Mouse (Mus musculus) embryonic facial prominence, embryonic 13.5 days (tissue): ENCODE measurements around the gene Aplp2. TPM values are rescaled to one million over a fixed set of nuclear protein-coding genes. Genes with fewer than 3 reads are reported as not detected.

Experiments
- ATAC-seq: fragments of 200-750 bp; cut with Nextera tagmentation; 2 replicates; pipeline ENCODE4 v1.8.0; 2017; ENCODE audit warnings: low read depth; ENCODE audit not compliant: insufficient number of reproducible peaks, insufficient read depth, low FRiP score, low TSS enrichment
- H3K27ac ChIP-seq: fragments of 300-500 bp; sonication (generic); 2 replicates; pipeline ENCODE4 v1.5.1; 2015; ENCODE audit warnings: moderate library complexity, mild to moderate bottlenecking, inconsistent platforms
- H3K27me3 ChIP-seq: fragments of 300-500 bp; sonication (generic); 2 replicates; pipeline ENCODE4 v1.6.1; 2015; ENCODE audit warnings: mild to moderate bottlenecking, inconsistent platforms
- H3K36me3 ChIP-seq: fragments of 300-500 bp; sonication (generic); 2 replicates; pipeline ENCODE4 v1.6.1; 2015; ENCODE audit warnings: mild to moderate bottlenecking, inconsistent platforms
- H3K4me1 ChIP-seq: fragments of 300-500 bp; sonication (generic); 2 replicates; pipeline ENCODE4 v1.6.1; 2015; ENCODE audit warnings: inconsistent platforms
- H3K4me2 ChIP-seq: fragments of 300-500 bp; sonication (generic); 2 replicates; pipeline ENCODE4 v1.6.1; 2015; ENCODE audit warnings: moderate library complexity, mild to moderate bottlenecking, inconsistent platforms
- H3K4me3 ChIP-seq: fragments of 300-500 bp; sonication (generic); 2 replicates; pipeline ENCODE4 v1.5.1; 2015; ENCODE audit warnings: mild to moderate bottlenecking, inconsistent platforms
- H3K9ac ChIP-seq: fragments of 300-500 bp; sonication (generic); 2 replicates; pipeline ENCODE4 v1.6.1; 2015; ENCODE audit warnings: mild to moderate bottlenecking, inconsistent platforms
- H3K9me3 ChIP-seq: fragments of 300-500 bp; sonication (generic); 2 replicates; pipeline ENCODE4 v1.6.1; 2016; ENCODE audit warnings: inconsistent platforms
- WGBS: fragments of 180-500 bp; shearing (Covaris S2); methylation state at CpG from one replicate; pipeline ENCODE4 v1.1.7; 2015; ENCODE audit warnings: mixed read lengths; 5-methylcytosine and 5-hydroxymethylcytosine counted together
- polyA plus RNA-seq: library from polyadenylated mRNA; unstranded; fragments of >200 nt; fragmentation: Nextera tagmentation; extraction: Ambion mirVana; gene quantifications from 2 replicates; pipeline ENCODE4 v1.2.1, GENCODE M21; 2015

The Aplp2 gene
- polyA plus RNA-seq, result 210 and 245 TPM in 2 replicates

DNA sequence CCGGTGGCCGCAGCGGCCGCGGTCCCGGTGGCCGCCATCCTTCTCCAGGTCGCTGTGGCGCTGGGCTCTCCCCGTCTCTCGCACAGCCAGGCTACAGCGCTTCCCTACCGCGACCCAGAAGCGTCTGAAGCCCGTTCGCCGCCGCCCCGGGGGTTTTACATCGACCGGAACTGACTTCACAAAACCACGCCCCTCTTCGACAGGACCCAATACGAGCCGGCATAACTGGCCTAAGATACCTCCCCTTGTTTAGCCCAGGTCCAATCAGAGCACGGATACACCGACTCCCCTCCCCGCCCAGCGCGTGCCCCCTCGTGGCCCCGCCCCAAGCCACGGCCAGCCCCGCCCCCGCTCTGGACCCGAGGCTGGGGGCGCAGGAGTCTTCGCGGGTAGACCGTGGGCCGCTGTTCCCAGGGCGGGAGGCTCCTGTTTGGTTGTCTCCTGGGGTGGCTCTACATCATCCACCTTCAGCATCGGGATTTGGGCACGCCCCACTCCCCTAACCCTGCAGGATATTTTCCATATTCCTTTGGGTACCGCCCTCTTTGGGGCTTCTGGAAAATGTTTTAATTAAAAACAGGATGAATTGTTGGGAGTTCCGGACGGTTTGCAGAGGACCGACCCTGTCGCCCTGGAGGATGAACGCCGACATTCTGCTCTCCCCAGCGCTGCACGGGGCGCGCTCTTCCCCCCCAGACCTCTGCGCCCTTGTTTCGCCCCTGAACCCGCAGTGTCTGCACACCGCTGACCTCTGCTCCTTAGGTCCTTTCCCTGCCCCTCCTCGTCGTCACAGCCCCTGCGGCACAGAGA is at the start of gene Aplp2:
Gene Aplp2 (minus strand): TSS at position 126 of the 810 bp plus-strand sequence.
- Histone ChIP-seq H3K27ac (peak within 1 kb of the TSS; percentile 96), H3K27me3 (no peaks in the 10 kb centered on the region), H3K36me3 (no peaks in the 10 kb centered on the region), H3K4me2 (peak within 1 kb of the TSS; percentile 90), H3K4me3 (peak within 1 kb of the TSS; percentile 96), H3K9ac (peak within 1 kb of the TSS; percentile 94), H3K9me3 (no peaks in the 10 kb centered on the region), H3K4me1 (peaks cover 30% of the 10 kb centered on the region)
- peak; percentile 99 for ATAC-seq
- WGBS, result under 1% methylated on average over 63 of the region's 63 CpGs

DNA sequence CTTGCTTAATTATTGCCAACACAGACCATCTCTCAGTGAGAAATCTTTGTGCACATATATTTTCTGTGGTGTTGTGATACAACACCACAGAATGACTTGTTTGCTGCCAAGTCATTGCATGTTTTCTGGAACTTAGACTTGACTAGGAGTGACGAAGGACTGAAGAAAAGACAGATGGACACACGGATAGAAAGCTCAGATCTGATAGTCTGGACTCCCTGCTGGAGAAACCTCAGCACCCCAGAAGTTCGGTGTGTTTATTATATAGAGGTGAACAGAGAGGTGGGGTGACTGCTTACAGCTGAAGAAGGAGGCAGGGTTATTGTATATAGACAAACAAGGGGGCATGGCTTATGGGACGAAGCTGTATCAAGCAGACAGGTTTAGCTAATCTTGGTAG is 48.6 kb upstream of the Aplp2 start:
- Histone ChIP-seq H3K4me1 (no peaks in the 10 kb centered on the region), H3K27ac (no peak overlapping the region), H3K9me3 (no peaks in the 10 kb centered on the region), H3K27me3 (no peaks in the 10 kb centered on the region), H3K9ac (no peak overlapping the region), H3K4me3 (no peak overlapping the region), H3K4me2 (no peak overlapping the region), H3K36me3 (no peaks in the 10 kb centered on the region)
- no peak for ATAC-seq
- WGBS, result 81% methylated on average over 4 of the region's 4 CpGs

DNA sequence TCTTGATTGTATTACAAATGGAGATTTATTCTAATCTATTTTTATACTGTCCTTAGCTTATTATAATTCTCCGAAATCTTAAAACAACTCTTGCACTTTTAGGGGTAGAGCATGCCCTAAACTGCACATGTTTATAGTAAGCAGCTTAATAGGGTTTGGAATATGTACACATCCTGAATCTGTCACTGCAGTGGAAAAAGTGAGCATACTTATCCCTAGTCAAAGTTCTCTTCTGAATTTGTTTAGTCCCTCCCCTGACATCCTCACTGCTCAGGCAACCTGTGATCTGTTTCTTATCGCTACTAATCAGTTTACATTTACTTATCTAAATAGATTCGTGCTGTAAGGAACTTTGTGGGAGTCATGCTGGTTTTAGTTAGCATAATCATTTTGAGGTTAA is 46.6 kb upstream of the Aplp2 start:
- H3K27ac ChIP-seq, result no peak overlapping the region
- no peaks in the 10 kb centered on the region for H3K4me1 ChIP-seq
- no peaks in the 10 kb centered on the region for H3K27me3 ChIP-seq
- H3K4me3 ChIP-seq, result no peak overlapping the region
- no peak overlapping the region for H3K9ac ChIP-seq
- H3K9me3 ChIP-seq, result no peaks in the 10 kb centered on the region
- WGBS, result 60% methylated on average over 3 of the region's 3 CpGs
- ATAC-seq, result no peak
- H3K4me2 ChIP-seq, result no peak overlapping the region
- no peaks in the 10 kb centered on the region for H3K36me3 ChIP-seq

DNA sequence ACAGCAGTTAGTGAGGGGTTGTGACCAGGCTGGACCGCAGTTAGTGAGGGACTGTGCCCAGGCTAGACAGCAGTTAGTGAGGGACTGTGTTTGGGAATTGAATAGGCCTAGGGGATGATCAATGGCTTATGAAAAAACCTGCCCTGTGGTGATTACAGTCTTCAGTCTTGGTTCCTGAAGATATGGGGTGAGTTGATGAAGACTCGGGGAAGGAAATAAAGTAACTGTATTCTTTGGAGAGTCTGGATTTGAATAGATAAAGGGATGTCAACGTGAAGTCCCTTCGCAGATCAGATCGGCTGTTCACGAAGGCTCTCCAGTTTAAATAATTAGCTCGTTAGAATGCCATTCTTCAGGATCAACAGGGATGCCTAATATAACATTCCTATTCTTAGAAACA is 44.3 kb upstream of the Aplp2 start:
- ATAC-seq, result no peak
- Histone ChIP-seq H3K4me2 (no peak overlapping the region), H3K36me3 (no peaks in the 10 kb centered on the region), H3K4me3 (no peak overlapping the region), H3K9ac (no peak overlapping the region), H3K27me3 (no peaks in the 10 kb centered on the region), H3K9me3 (no peaks in the 10 kb centered on the region), H3K4me1 (no peaks in the 10 kb centered on the region), H3K27ac (no peak overlapping the region)
- whole genome bisulfite sequencing, result 86% methylated on average over 7 of the region's 7 CpGs

DNA sequence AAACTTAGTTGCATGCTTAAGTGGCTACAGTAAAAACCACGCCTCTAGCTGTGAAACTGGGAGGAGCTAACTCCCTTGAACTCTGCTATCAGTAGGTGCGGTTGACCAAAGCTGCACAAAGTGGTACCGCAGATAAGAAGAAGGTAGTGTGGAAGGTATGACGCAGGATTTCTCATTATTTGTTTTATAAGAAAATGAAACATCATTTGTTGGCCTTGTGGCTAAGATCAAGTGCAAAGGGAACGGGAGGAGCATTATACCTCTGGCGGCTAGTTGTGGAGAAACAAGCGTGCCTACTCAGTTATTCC is 43.0 kb upstream of the Aplp2 start:
- Histone ChIP-seq H3K4me3 (no peak overlapping the region), H3K9me3 (no peaks in the 10 kb centered on the region), H3K27ac (no peak overlapping the region), H3K4me2 (no peak overlapping the region), H3K27me3 (no peaks in the 10 kb centered on the region), H3K36me3 (no peaks in the 10 kb centered on the region), H3K9ac (no peak overlapping the region), H3K4me1 (no peaks in the 10 kb centered on the region)
- 90% methylated on average over 7 of the region's 7 CpGs for WGBS
- ATAC-seq, result no peak

DNA sequence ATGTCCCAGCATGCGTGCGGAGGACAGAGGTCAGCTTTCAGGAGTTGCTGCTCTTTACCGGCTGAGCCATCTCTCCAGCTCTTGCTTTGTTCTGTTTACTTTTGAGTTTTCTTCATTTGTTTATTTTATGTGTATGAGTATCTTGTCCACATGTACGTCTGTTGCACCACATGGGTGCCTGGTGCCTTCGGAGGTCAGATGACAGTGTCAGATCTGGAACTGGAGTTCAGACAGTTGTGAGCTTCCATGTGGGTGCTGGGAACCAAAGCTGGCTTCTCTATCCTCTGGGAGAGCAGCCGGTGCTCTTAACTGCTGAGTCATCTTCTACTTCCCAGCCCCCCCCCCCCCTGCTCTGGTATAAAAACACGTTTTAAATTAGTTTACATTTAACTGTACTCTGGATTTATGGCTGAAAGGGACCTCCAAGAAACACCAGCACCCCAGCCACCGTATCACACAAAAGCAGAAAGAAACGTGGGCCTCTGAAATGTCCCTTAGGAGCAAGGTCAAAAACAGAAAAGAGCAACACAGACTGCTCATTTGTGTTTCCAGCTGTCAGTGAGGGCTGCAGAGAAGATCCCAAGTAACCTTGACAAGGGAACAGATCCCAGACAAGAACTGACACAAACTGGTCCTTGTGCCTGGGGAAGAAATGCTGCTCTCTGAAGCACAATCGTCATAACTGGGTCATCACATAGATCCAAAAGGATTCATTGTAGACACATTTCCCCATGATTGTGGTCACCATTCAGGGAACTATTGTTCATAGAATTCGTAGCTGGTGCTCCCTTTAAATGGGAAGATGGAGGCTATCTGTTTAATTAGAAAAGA is 42.5 kb upstream of the Aplp2 start:
- no peak for ATAC-seq
- H3K4me3 ChIP-seq, result no peak overlapping the region
- H3K36me3 ChIP-seq, result no peaks in the 10 kb centered on the region
- H3K9ac ChIP-seq, result no peak overlapping the region
- no peaks in the 10 kb centered on the region for H3K9me3 ChIP-seq
- no peak overlapping the region for H3K27ac ChIP-seq
- no peaks in the 10 kb centered on the region for H3K4me1 ChIP-seq
- WGBS, result 67% methylated on average over 11 of the region's 11 CpGs
- no peak overlapping the region for H3K4me2 ChIP-seq
- H3K27me3 ChIP-seq, result no peaks in the 10 kb centered on the region

DNA sequence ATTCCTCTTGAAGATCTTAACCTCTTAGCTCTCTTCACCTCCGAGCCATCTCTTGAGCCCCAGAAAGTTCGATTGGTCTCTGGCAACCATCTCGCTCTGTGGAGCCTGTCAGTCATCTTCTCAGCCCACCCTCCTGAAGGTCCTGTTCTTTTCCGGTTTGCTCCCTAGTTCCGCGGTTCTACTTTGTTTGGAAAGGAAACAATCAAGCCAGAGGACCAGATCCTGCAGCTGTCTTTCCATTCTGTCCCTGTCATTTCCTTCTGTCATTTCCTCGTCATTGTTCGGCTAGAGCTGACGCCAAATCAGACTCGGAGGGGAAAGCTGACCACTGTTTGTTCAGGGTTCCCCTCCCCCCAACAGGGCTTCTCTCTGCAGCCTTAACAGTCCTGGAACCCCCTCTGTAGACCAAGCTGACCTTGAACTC is 41.7 kb upstream of the Aplp2 start:
- Histone ChIP-seq H3K27ac (0 out of 2 replicates have a peak overlapping the region, but pooled peaks have one; percentile 22), H3K4me1 (no peaks in the 10 kb centered on the region), H3K36me3 (no peaks in the 10 kb centered on the region), H3K27me3 (no peaks in the 10 kb centered on the region), H3K4me3 (no peak overlapping the region; the same call in 1 of the 2 replicates), H3K9ac (0 out of 2 replicates have a peak overlapping the region, but pooled peaks have one; percentile 11), H3K9me3 (no peaks in the 10 kb centered on the region), H3K4me2 (no peak overlapping the region)
- ATAC-seq, result no peak
- WGBS, result 55% methylated on average over 10 of the region's 10 CpGs

DNA sequence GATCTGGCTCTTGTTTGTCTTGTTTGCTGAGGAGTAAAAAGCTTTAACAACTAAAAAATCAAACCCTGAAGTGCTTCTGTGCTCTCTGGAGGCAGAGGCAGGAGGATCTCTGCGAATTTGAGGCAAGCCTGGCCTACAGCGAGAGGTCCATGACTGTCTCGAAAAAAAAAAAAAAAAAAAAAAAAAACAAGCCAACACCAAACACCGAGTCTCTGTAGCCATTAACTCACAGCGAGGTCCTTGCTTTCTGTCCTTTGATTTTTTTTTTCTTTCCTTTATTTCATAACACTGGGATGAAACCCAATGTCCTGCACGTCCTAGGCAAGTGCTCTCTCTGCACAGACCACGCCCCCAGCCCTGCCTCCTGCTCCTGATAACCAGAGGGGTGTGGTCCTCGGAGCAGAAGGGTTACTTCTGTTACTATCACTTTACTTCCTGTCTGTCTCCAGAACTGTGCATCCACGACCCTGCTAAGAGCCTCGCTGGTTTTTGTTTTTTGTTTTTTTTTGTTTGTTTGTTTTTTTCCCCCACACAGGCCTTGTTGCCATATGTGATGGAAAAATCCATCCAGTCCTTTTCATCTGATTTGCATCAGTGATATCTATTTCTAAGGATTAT is 40.7 kb upstream of the Aplp2 start:
- Histone ChIP-seq H3K4me2 (no peak overlapping the region), H3K4me3 (no peak overlapping the region), H3K36me3 (no peaks in the 10 kb centered on the region), H3K27me3 (no peaks in the 10 kb centered on the region), H3K9ac (no peak overlapping the region), H3K9me3 (no peaks in the 10 kb centered on the region), H3K27ac (no peak overlapping the region), H3K4me1 (no peaks in the 10 kb centered on the region)
- ATAC-seq, result no peak
- 80% methylated on average over 10 of the region's 10 CpGs for WGBS

DNA sequence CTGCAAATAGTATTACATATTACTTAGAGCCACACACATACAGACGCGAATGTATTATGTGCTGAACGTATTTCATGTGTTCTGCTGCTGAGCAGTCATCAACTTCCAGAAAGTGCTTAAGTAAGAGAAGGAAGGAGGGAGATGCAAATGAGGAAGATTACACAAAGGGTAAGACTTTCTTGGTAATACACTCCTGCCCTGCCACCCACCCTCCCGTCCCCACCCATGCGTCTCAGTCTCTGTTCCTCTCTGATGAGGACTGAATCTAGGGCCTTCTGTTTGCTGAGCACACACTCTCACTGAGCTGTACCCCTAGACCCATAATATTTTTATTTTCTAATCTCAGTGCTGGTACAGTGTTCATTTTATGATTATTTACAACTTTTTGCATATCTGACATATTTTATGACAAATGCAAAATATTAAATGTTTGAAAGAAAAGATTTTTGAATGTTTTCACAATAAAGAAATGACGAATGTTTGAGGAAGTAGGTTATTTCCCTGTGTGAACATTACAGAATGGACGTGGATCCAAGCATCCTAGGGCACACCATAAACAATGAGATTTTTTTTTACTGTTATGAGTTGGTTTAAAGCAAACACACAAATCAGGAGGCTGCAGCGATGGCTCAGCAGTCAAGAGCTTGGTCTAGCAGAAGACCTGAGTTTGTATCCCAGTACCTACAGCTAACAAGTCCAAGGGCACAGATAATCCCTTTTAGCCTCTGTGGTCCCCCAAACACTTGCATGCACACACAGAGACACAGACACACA is 36.0 kb upstream of the Aplp2 start:
- H3K4me2 ChIP-seq, result no peak overlapping the region
- whole genome bisulfite sequencing, result 78% methylated on average over 8 of the region's 8 CpGs
- no peak for ATAC-seq
- no peak overlapping the region for H3K4me3 ChIP-seq
- H3K9me3 ChIP-seq, result no peaks in the 10 kb centered on the region
- no peaks in the 10 kb centered on the region for H3K27me3 ChIP-seq
- H3K27ac ChIP-seq, result no peak overlapping the region
- no peak overlapping the region for H3K9ac ChIP-seq
- no peaks in the 10 kb centered on the region for H3K36me3 ChIP-seq
- H3K4me1 ChIP-seq, result no peaks in the 10 kb centered on the region

DNA sequence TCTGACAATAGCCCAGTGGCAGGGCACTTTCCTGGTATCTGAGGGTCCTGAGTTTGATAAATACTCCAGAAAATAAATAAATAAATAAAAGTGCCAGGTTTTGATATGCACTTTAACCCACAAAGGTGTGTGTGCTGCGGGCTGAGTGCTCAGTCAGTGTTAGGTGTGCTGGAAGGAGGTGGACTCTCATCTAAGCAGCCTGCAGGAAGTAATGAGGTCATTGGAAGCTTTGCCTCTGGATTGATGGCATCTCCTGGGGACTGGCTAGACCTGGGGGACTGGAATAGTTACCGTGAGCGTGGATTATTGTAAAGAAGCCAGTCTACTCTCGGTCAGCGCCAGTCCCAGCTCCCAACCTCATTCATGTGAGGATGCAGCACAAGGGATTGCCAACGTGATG is 34.8 kb upstream of the Aplp2 start:
- Histone ChIP-seq H3K27ac (no peak overlapping the region), H3K4me3 (no peak overlapping the region), H3K9ac (no peak overlapping the region), H3K36me3 (no peaks in the 10 kb centered on the region), H3K27me3 (no peaks in the 10 kb centered on the region), H3K4me2 (no peak overlapping the region), H3K9me3 (no peaks in the 10 kb centered on the region), H3K4me1 (no peaks in the 10 kb centered on the region)
- WGBS, result 67% methylated on average over 6 of the region's 6 CpGs
- ATAC-seq, result no peak

DNA sequence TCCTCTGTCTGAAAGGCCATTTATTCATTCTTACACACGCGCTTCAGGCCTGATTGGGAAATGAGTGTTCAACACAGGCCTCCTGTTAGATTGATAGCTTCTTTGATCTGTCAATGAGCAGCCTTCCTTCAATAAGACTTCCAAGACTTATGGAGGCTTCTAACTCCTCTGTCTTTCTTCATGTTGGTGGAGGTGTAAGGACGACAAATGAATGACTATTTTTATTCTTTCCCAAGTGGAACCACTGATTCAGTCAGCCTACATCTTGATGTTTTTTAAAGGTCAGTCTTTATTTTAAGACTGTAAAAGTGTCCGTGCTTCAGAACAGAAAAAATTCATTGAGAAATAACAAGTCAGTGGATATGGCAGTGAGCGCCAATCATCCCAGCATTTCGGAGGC is 33.4 kb upstream of the Aplp2 start:
- Histone ChIP-seq H3K4me2 (no peak overlapping the region), H3K4me3 (no peak overlapping the region), H3K27me3 (no peaks in the 10 kb centered on the region), H3K27ac (no peak overlapping the region), H3K36me3 (no peaks in the 10 kb centered on the region), H3K4me1 (no peaks in the 10 kb centered on the region), H3K9ac (no peak overlapping the region), H3K9me3 (no peaks in the 10 kb centered on the region)
- ATAC-seq, result no peak
- 92% methylated on average over 6 of the region's 6 CpGs for WGBS
